Mouse (Mus musculus): ENCODE results near the gene Nmd3. TPM values are rescaled to one million over a fixed set of nuclear protein-coding genes. Genes with fewer than 3 reads are reported as not detected.

The Nmd3 gene
- polyA plus RNA-seq, 1 experiment = 251 TPM

- Histone ChIP-seq H3K27me3 (ENCODE audit: control insufficient read depth, insufficient read depth, low read length, poor library complexity, severe bottlenecking) (no peaks in the 10 kb centered on the region), H3K9ac (ENCODE audit: low read depth, poor library complexity, severe bottlenecking) (no peak overlapping the region), H3K9me3 (replicated peaks; ENCODE audit: control insufficient read depth, insufficient read depth, low read length, poor library complexity, severe bottlenecking) (no peaks in the 10 kb centered on the region), H3K4me3 (ENCODE audit: low read depth, low read length) (no peak overlapping the region), H3K4me1 (ENCODE audit: control insufficient read depth, insufficient read depth, low read length) (peaks cover 1% of the 10 kb centered on the region), H3K36me3 (ENCODE audit: control insufficient read depth, insufficient read depth, low read length, poor library complexity, severe bottlenecking) (peaks cover 28% of the 10 kb centered on the region), H3K27ac (ENCODE audit: insufficient read depth, low read length) (no peak overlapping the region)
- TF ChIP-seq POLR2A (IDR thresholded peaks at IDR 0.05; ENCODE audit: insufficient read depth, low read length) = no peak
- no peak for TF ChIP-seq EP300 (IDR thresholded peaks at IDR 0.05; ENCODE audit: insufficient read depth, low read depth, low read length)
- peak; percentile 9 for TF ChIP-seq CTCF (IDR thresholded peaks at IDR 0.05; ENCODE audit: low read depth, low read length)
These were observed 34.7 kb downstream of the Nmd3 start for GRCm38 (mm10) chr3:69756499-69756898.

GRCm38 (mm10) chr3:69757456-69757855 lies 35.7 kb downstream of the Nmd3 start:
- TF ChIP-seq POLR2A (IDR thresholded peaks at IDR 0.05; ENCODE audit: insufficient read depth, low read length) (no peak), CTCF (IDR thresholded peaks at IDR 0.05; ENCODE audit: low read depth, low read length) (no peak), EP300 (IDR thresholded peaks at IDR 0.05; ENCODE audit: insufficient read depth, low read depth, low read length) (no peak)
- Histone ChIP-seq H3K9ac (ENCODE audit: low read depth, poor library complexity, severe bottlenecking) (no peak overlapping the region), H3K36me3 (ENCODE audit: control insufficient read depth, insufficient read depth, low read length, poor library complexity, severe bottlenecking) (peaks cover 26% of the 10 kb centered on the region)

GRCm38 (mm10) chr3:69760081-69760480 lies 38.3 kb downstream of the Nmd3 start:
- TF ChIP-seq EP300 (IDR thresholded peaks at IDR 0.05; ENCODE audit: insufficient read depth, low read depth, low read length) (no peak), CTCF (IDR thresholded peaks at IDR 0.05; ENCODE audit: low read depth, low read length) (no peak), POLR2A (IDR thresholded peaks at IDR 0.05; ENCODE audit: insufficient read depth, low read length) (no peak)
- Histone ChIP-seq H3K27me3 (ENCODE audit: control insufficient read depth, insufficient read depth, low read length, poor library complexity, severe bottlenecking) (no peaks in the 10 kb centered on the region), H3K4me3 (ENCODE audit: low read depth, low read length) (no peak overlapping the region)

More at GRCm38 (mm10) chr3:69757456-69757855, 35.7 kb downstream of the Nmd3 start:
- no peaks in the 10 kb centered on the region for H3K27me3 ChIP-seq (ENCODE audit: control insufficient read depth, insufficient read depth, low read length, poor library complexity, severe bottlenecking)
- H3K4me3 ChIP-seq (ENCODE audit: low read depth, low read length) = no peak overlapping the region
- H3K4me1 ChIP-seq (ENCODE audit: control insufficient read depth, insufficient read depth, low read length) = peaks cover 1% of the 10 kb centered on the region
- H3K9me3 ChIP-seq (replicated peaks; ENCODE audit: control insufficient read depth, insufficient read depth, low read length, poor library complexity, severe bottlenecking) = no peaks in the 10 kb centered on the region
- H3K27ac ChIP-seq (ENCODE audit: insufficient read depth, low read length) = no peak overlapping the region

GRCm38 (mm10) chr3:69761195-69761594 lies 39.4 kb downstream of the Nmd3 start:
- H3K27ac ChIP-seq (ENCODE audit: insufficient read depth, low read length) = no peak overlapping the region
- peaks cover 15% of the 10 kb centered on the region for H3K36me3 ChIP-seq (ENCODE audit: control insufficient read depth, insufficient read depth, low read length, poor library complexity, severe bottlenecking)
- no peak overlapping the region for H3K4me3 ChIP-seq (ENCODE audit: low read depth, low read length)
- peaks cover 1% of the 10 kb centered on the region for H3K4me1 ChIP-seq (ENCODE audit: control insufficient read depth, insufficient read depth, low read length)
- H3K9ac ChIP-seq (ENCODE audit: low read depth, poor library complexity, severe bottlenecking) = no peak overlapping the region
- TF ChIP-seq POLR2A (IDR thresholded peaks at IDR 0.05; ENCODE audit: insufficient read depth, low read length) (no peak), CTCF (IDR thresholded peaks at IDR 0.05; ENCODE audit: low read depth, low read length) (no peak), EP300 (IDR thresholded peaks at IDR 0.05; ENCODE audit: insufficient read depth, low read depth, low read length) (no peak)
- H3K27me3 ChIP-seq (ENCODE audit: control insufficient read depth, insufficient read depth, low read length, poor library complexity, severe bottlenecking) = no peaks in the 10 kb centered on the region
- H3K9me3 ChIP-seq (replicated peaks; ENCODE audit: control insufficient read depth, insufficient read depth, low read length, poor library complexity, severe bottlenecking) = no peaks in the 10 kb centered on the region

More at GRCm38 (mm10) chr3:69760081-69760480, 38.3 kb downstream of the Nmd3 start:
- peaks cover 1% of the 10 kb centered on the region for H3K4me1 ChIP-seq (ENCODE audit: control insufficient read depth, insufficient read depth, low read length)
- H3K9me3 ChIP-seq (replicated peaks; ENCODE audit: control insufficient read depth, insufficient read depth, low read length, poor library complexity, severe bottlenecking) = no peaks in the 10 kb centered on the region
- H3K36me3 ChIP-seq (ENCODE audit: control insufficient read depth, insufficient read depth, low read length, poor library complexity, severe bottlenecking) = peaks cover 16% of the 10 kb centered on the region
- H3K27ac ChIP-seq (ENCODE audit: insufficient read depth, low read length) = no peak overlapping the region
- H3K9ac ChIP-seq (ENCODE audit: low read depth, poor library complexity, severe bottlenecking) = no peak overlapping the region

GRCm38 (mm10) chr3:69762838-69763368 lies 41.1 kb downstream of the Nmd3 start:
- Histone ChIP-seq H3K4me3 (ENCODE audit: low read depth, low read length) (no peak overlapping the region), H3K9me3 (replicated peaks; ENCODE audit: control insufficient read depth, insufficient read depth, low read length, poor library complexity, severe bottlenecking) (no peaks in the 10 kb centered on the region)
- no peak for TF ChIP-seq CTCF (IDR thresholded peaks at IDR 0.05; ENCODE audit: low read depth, low read length)
- no peak for TF ChIP-seq EP300 (IDR thresholded peaks at IDR 0.05; ENCODE audit: insufficient read depth, low read depth, low read length)
- no peak for TF ChIP-seq POLR2A (IDR thresholded peaks at IDR 0.05; ENCODE audit: insufficient read depth, low read length)

More at GRCm38 (mm10) chr3:69762838-69763368, 41.1 kb downstream of the Nmd3 start:
- H3K9ac ChIP-seq (ENCODE audit: low read depth, poor library complexity, severe bottlenecking) = no peak overlapping the region
- peaks cover 9% of the 10 kb centered on the region; the same call in 1 of the 2 replicates for H3K36me3 ChIP-seq (ENCODE audit: control insufficient read depth, insufficient read depth, low read length, poor library complexity, severe bottlenecking)
- no peaks in the 10 kb centered on the region for H3K27me3 ChIP-seq (ENCODE audit: control insufficient read depth, insufficient read depth, low read length, poor library complexity, severe bottlenecking)
- H3K27ac ChIP-seq (ENCODE audit: insufficient read depth, low read length) = no peak overlapping the region
- peaks cover 1% of the 10 kb centered on the region for H3K4me1 ChIP-seq (ENCODE audit: control insufficient read depth, insufficient read depth, low read length)
